20 mouse cellular contexts compared by ENCODE assay signal in genomic region chr8:34601426-34601953, GRCm38 (mm10).
DNase-seq lines count a peak whose midpoint lies in the region; ATAC-seq and TF ChIP-seq lines count a peak whose summit lies in the region.
"Had no signal": no experiment of that assay in that cellular context is flagged by ENCODE, and none has a peak within 500 bp of the region (broad histone marks: within the 10 kb centered on the region; RNA-seq: fewer than 3 reads in every experiment).

No protein-coding gene starts in this region.

- no peaks in the 10 kb centered on the region for H3K9me3 ChIP-seq in lung, embryonic 14.5 days (ENCODE audit: low read depth, low read length)
- no peaks in the 10 kb centered on the region for H3K9me3 ChIP-seq in lung, embryonic 16.5 days (ENCODE audit: control insufficient read depth, low read length)
- H3K9me3 ChIP-seq: embryonic facial prominence, embryonic 10.5 days; embryonic facial prominence, embryonic 12.5 days; forebrain, embryonic 13.5 days; forebrain, embryonic 15.5 days had no signal

- no peaks in the 10 kb centered on the region for H3K36me3 ChIP-seq in lung, embryonic 14.5 days (ENCODE audit: insufficient read depth)
- H3K36me3 ChIP-seq in lung, embryonic 16.5 days (ENCODE audit: control insufficient read depth, insufficient read depth, low read length): no peaks in the 10 kb centered on the region
- H3K36me3 ChIP-seq: embryonic facial prominence, embryonic 10.5 days; embryonic facial prominence, embryonic 12.5 days; forebrain, embryonic 15.5 days; G1E had no signal

- peak; percentile 40 for DNase-seq in lung, embryonic 14.5 days
- DNase-seq in lung, postnatal 14 days: no peak
- no peak for DNase-seq in lung, postnatal 10 days
- DNase-seq in Muller cell, postnatal 12 days (ENCODE audit: inconsistent ontology term): peak; percentile 38
- peak; percentile 40 for DNase-seq in lung, postnatal 25 days (ENCODE audit: low spot score)
- DNase-seq in urinary bladder, adult 18-20 months (ENCODE audit: low spot score in 2 of 2): no peak
- no peak for DNase-seq in ovary, postnatal 10 days (ENCODE audit: low spot score)
- DNase-seq: B cell, adult 2 months; cerebellum, adult 11-12 months; cerebellum, adult 2 months; cerebellum, adult 9-10 months; cerebellum, postnatal 25 days had no signal

- no peak overlapping the region for H3K9ac ChIP-seq in lung, embryonic 14.5 days
- no peak overlapping the region for H3K9ac ChIP-seq in lung, embryonic 16.5 days (ENCODE audit: low read length)
- H3K9ac ChIP-seq: embryonic facial prominence, embryonic 12.5 days; forebrain, embryonic 13.5 days; forebrain, embryonic 15.5 days had no signal

- 51% methylated on average over 3 of the region's 3 CpGs for WGBS in lung, embryonic 14.5 days
- 44% methylated on average over 3 of the region's 3 CpGs for WGBS in lung, embryonic 16.5 days

- no peaks in the 10 kb centered on the region for H3K27me3 ChIP-seq in lung, embryonic 14.5 days (ENCODE audit: insufficient read depth, low read length)
- no peaks in the 10 kb centered on the region for H3K27me3 ChIP-seq in lung, embryonic 16.5 days (ENCODE audit: control insufficient read depth, insufficient read depth, low read depth, low read length)
- H3K27me3 ChIP-seq: CH12.LX; embryonic facial prominence, embryonic 12.5 days; forebrain, embryonic 13.5 days; forebrain, embryonic 15.5 days had no signal

- H3K27ac ChIP-seq in lung, embryonic 14.5 days (ENCODE audit: low read depth): no peak overlapping the region
- 0 out of 2 replicates have a peak overlapping the region, but pooled peaks have one; percentile 26 for H3K27ac ChIP-seq in lung, embryonic 16.5 days (ENCODE audit: low read length)
- H3K27ac ChIP-seq: embryonic facial prominence, embryonic 10.5 days; embryonic facial prominence, embryonic 12.5 days; forebrain, embryonic 13.5 days; forebrain, embryonic 15.5 days had no signal

- H3K4me1 ChIP-seq in lung, embryonic 14.5 days (ENCODE audit: insufficient read depth): no peaks in the 10 kb centered on the region
- H3K4me1 ChIP-seq in lung, embryonic 16.5 days (replicated peaks; ENCODE audit: control insufficient read depth, insufficient read depth, low read length): peaks cover 7% of the 10 kb centered on the region; the same call in 1 of the 2 replicates
- H3K4me1 ChIP-seq: embryonic facial prominence, embryonic 10.5 days; embryonic facial prominence, embryonic 12.5 days had no signal

- H3K4me3 ChIP-seq in lung, embryonic 14.5 days (ENCODE audit: low read depth, low read length): no peak overlapping the region
- no peak overlapping the region for H3K4me3 ChIP-seq in lung, embryonic 16.5 days (ENCODE audit: low read length)
- H3K4me3 ChIP-seq: embryonic facial prominence, embryonic 10.5 days; embryonic facial prominence, embryonic 12.5 days; forebrain, embryonic 13.5 days; forebrain, embryonic 15.5 days had no signal

- no peak overlapping the region for H3K4me2 ChIP-seq in lung, embryonic 14.5 days
- H3K4me2 ChIP-seq in lung, embryonic 16.5 days (ENCODE audit: low read depth, low read length): no peak overlapping the region
- H3K4me2 ChIP-seq: embryonic facial prominence, embryonic 12.5 days; forebrain, embryonic 13.5 days; forebrain, embryonic 15.5 days had no signal

- ATAC-seq in lung, embryonic 14.5 days (ENCODE audit: insufficient read depth): peak; percentile 82
- ATAC-seq in lung, embryonic 16.5 days (ENCODE audit: low read depth): peak; percentile 85
- ATAC-seq: CD4-positive, CD25-positive, alpha-beta regulatory T cell, adult 4 months; forebrain, embryonic 13.5 days; forebrain, embryonic 15.5 days had no signal

- no peak for TF ChIP-seq CTCF in lung, embryonic 14.5 days (IDR thresholded peaks at IDR 0.05; ENCODE audit: low read depth)

Comparison
In these comparisons a context has a peak if more than half of its experiments do, and no peak if none do; other contexts are left out.
1. DNase-seq: peak in lung, embryonic 14.5 days (single experiment), Muller cell, postnatal 12 days (single experiment) and lung, postnatal 25 days (single experiment); none in lung, postnatal 14 days (single experiment), lung, postnatal 10 days (single experiment), urinary bladder, adult 18-20 months (0 of 2) and ovary, postnatal 10 days (single experiment).